Mouse (Mus musculus): ENCODE data around the gene Krtap15.

- TF ChIP-seq CTCF (IDR thresholded peaks at IDR 0.05; ENCODE audit: control insufficient read depth, insufficient read depth, low read length): no peak
- TF ChIP-seq POLR2A (IDR thresholded peaks at IDR 0.05; ENCODE audit: borderline replicate concordance, control insufficient read depth, low read depth, low read length): no peak
Observed at GRCm38 (mm10) chr16:88848558-88848957, 28.5 kb downstream of the Krtap15 start.
